Mouse (Mus musculus): Measurements from ENCODE around the gene Focad. TPM values are rescaled to one million over a fixed set of nuclear protein-coding genes. Genes with fewer than 3 reads are reported as not detected.

The Focad gene
- total RNA-seq, 4 experiments from 2014 or later: 28.8 to 31.9 (median 29.9) TPM

DNA sequence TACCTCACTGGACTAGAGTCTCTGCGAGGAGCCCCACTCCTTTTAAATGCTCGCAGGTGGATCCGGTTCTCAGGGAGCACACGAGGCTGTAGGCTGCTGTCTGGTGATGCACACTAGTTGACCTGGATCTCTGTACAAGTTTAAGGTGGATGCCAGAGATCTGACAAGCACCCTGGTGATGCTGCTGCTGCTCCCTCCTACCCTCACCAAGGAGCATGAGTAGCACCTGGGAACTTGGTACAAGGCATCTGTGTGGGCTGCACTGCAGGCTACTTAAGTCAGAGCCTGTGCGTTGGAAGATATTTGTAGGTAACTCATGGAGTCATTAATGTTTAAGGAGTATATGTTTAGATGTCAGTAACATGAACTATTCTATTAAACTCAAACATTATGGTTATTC lies 62.5 kb downstream of the Focad start:
- DNase-seq: no peak

DNA sequence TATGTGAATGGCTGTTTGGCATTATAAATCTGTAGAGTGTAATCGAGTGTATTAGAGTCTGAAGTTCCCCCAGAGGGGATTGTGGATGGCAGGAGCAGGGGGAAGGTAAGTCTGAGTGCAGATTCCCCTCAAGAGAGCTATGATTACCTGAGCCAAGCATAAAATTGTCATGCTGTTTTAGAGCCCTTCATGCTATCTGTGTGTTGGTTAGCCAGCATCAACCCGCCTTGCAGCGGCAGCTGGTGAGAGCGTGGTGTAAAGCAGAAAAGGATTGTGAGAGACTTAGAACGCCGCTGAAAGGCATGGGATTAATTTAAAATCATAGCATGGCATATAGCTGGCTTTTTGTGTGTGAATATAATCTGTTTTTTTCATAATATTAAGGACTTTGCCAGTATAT lies 63.2 kb downstream of the Focad start:
- DNase-seq: no peak

DNA sequence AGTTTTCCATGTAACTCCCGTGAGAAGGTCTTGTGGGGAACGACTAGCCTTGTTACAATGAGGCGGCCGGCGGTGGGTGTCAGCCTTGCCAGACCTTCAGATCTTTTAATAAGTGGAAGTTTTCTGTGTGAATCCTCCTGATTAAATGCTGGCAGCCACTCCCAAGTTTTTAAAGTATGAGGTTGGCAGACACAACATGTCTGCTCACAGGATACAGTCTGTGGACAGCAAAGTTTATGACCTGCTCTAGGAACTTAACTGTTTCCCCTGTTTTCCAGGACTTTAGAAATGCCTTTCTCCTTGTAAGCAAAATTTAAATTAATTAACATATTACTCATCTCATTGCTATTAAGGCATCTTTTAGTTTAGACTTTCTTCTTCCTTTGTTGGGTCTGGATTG lies 64.8 kb downstream of the Focad start:
- no peak for DNase-seq

DNA sequence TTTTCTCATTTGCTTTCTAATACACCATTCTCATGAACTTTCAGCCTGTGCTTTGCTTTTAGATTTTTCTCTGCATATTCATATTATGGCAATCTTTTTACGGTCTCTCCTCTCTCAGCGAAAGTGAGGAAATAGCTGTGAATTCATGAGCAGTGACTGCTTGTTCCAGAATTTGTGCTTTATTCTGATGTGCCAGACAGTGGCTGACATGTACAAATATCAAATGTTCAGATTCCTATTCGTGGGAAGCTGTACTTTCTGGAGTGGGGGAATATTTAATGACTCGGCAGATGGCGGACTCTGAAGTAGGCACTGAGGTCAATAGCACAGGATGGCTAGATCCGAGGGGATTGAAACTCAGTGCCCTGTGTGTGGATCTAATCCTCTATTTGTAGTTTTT lies 65.3 kb downstream of the Focad start:
- DNase-seq: no peak

DNA sequence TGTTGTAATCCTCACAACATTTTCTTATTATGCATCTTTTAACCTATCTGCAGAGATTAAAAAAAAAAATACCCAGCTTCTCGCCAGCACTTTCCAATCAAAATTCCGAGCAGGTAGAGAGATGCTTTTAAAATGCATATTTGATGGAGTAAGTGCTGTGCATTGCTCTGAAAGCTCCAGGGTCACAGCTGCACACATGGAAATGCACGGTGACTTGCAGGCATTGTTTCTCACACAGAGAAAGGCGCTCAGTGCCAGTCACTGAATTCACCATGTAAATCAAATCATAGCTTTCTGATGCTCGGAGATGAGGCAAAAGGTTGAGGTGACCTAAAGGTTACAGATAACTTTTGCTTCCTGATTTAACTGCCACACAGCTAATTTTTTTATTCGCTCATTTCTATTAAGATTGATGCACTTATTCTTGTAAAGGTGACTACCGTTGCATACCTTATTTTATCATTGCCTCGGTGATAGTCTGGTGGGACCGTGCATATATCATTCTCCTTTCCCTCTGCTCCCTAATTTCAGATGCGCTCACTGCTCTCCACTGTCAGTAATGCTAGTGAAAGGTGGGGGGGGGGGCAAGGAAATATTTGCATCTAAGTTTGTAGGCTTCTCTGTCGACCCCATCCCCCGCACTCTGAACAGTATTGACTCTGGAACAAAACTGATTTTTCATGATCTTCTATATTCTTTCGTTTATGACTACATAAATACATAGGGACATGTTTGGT lies 69.2 kb downstream of the Focad start:
- DNase-seq: no peak

DNA sequence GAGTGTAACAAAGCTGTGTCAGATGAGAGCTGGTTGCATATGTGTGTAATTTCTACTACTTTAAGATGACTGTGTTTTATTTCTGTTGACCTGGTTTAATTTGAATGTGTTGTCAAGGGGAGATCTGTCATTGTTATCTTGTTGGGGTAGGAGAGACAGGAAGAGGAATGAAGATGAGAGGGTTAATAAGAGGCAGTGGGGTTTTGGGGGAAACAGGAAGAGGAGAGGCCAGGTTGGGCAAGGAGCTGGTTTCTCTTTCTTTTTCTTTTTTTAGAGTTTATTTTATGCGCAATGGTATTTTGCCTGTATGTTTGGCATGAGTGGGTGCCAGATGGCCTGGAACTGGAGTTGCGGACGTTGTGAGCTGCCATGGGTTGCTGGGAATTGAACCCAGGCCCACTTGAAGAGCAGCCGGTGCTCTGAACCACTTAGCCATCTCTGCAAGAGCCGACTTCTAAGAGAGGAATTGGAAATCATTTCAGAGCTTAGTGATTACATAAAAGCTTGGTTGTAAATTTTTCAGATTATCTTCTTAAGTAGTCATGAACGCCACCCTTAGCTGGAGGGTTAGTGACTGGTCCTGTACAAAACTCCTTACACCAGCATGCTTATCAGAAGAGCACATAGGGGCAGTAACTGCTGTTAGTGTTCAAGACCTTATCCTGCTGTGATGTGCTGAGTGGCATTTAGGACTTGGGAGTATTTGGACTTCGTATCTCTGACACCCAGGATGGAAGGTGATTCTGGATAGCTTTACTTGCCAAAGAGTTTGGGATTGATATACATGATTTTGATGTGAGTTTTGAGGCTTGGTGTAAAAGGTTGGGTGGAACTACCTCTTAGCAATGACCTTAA lies 72.8 kb downstream of the Focad start:
- no peak for DNase-seq

DNA sequence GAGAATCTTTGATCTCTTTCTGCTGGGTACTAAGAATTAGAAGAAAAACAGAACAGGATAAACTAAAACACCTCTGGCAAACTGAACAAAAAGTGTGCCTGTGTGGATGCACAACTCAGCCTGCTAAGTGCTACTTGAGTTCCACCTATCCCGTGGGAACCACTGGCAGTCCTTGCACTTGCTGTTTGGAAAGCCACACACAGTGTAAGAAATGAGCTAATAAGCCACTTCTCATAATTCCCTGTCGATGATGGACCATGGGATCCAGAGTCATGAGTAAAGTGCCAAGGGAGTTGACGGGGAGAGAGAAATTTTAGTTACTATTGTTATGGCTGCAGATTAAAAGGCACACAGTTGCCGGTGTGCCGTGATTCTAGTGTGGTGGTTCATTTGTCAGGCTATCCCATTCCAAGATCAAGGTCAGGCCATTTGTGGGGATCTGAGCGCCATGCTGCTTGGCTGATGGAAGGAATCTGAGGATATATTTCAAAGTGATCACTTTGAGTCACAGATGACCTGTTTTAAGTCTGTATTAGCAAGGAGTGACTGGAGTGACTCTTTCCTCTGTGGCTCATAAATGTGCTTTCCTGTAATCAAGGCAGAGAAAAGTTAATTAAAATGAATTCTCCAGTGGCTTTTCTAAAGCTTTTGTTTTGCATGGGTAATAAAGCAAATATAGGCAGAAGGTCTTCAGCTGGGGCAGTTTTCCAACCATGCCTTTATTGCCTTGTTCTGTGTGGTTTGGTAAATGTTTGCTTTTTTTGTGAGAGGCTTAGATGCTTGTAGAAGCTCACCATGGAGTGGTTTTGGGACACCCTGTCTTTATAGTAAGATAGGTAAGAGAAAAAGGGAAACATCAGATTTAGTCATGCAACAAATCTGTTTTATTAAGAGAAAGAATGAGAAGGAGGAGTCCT lies 80.9 kb downstream of the Focad start:
- no peak for DNase-seq

DNA sequence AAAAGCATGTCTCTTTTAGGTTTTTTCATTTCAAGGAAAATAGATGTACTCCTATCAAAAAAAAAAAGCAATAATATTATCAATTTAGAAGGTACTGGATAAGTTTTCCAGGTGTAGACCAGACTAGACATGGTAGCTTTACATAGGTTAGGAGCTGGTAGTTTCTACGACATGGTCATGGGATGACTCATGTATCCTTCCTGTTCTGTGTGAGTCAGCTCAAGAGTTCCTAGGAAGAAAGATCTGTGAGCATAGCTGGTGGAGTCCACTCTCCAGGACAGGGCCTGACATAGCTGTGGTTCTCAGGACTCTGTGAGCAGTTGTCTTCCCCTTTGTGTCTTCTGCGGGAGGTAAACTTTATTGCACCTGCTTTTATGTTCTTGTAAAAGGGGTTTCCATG lies 84.9 kb downstream of the Focad start:
- DNase-seq: no peak

DNA sequence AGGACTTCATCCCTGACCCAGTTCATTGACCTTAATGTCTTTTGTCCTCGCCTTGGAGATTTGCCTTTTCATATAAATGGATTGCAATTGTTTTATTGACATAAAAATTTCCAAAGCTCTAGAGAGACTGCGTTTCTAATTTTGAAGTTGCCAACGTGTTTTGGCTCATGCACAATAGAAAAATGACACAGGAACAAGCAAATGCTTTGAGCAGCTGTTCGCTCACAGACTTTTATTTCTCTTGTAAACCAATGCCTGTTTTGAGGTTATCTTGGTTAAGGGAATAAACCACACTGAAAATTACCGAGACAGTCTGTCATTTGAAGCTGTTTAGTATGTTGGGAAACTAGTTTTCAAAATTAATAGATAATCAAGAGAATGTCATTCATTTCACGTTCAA lies 89.9 kb downstream of the Focad start:
- DNase-seq: no peak

DNA sequence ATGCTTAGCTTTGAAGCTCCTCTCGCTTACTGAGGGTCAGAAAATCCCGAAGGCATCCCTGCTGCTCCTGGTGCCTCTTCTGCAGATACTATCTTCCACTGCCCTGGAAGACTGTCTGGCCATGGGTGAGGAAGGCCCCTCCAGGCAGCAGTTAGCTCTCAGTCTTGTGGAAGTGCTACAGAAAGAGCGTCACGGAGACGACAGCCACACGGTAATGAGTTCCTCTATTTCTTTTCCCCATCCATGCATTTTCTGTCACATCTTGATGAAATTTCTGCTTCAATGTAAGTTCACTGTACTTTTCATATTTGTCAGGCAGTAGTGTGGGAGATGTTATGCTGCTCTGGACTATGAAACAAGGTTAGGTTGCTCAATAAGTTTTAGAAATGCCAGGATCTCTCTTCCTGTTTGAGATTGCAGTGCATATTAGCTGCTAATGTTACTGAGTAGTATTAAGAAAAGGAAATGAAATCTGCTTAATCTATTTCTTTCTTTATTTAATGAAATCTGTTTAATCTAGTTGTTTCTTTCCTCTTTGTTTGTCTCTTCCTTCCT lies 91.5 kb downstream of the Focad start:
- DNase-seq: no peak

DNA sequence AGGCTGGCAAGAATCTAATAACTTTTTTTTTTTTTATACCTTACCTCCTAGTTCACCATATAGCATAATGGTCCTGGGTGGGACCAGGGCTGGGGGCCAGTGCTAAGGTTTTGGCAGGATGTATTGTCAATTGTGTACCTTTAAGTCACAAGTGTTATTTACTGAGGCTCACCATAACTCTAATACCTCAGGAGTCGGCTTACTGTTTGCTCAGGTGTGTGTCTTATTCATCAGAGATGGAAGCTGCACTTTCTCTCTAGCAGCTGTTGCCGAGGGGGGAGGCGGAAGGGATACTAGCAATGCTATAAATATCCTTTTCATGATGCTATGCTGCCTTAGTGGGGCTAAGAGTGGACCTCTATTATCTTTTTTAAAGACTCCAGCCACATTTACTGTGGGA lies 93.2 kb downstream of the Focad start:
- DNase-seq: no peak

DNA sequence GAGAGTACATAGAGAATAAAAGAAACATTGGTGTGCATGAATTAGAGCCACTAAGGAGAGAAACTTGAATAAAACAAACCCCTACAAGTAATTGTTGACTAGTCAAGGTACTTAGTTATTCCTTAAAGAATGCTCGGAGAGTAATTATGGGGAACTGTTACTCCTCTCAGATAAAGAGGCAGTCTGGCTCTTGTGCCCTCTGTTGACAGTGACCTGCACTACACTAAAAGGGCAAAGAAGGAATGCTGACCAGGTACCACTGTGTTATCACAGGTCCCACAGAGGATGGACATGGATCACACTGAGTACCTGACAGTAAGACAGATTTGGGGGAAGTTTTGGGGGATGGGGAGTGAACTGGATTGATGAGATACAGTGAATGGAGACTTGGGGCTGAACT lies 95.1 kb downstream of the Focad start:
- no peak for DNase-seq

DNA sequence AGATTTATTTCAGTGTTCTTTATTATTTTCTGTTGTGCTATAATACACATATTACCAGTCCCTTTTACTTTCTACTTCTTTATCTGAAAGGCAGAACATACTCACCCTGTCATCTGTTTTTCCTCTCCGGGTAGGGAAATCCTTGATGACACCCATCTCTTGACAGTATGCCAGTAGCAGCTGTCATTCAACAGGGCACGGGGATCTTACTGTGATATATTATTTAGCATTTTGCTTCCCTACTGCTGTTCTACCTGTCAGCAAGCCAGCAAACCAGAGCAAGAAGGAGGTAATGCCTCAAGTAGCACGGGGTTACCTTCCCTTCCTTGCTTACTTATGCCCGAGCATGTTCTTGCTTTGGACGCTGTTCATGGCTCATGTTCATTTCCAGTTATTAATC lies 99.8 kb downstream of the Focad start:
- DNase-seq: no peak

DNA sequence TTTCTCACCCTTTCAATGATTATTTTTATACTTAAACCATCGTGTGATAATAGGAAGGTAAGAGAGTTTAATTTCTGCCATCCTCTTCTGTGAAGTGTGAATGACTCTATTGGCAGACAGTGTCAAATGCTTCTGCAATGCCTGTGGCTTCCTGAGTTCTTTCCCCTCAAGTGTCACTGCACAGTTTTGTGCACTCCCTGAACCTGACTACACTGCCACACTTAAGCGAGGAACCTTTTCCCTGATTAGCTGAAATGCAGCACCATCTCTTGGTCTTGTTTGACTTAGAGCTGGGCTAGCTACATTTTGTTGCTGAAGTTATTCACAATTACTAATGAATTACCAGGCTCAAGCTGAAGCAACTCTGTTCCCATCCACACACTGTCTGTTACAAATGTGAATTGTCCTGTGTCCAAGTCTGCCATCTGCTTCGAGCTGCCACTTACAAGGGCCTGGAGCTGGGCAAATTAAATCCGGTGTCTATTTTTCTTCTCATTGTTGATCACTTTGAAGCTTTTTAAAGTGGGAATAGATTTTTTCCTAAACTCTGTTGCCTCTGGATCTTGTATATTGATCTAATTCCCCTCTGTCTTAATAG lies 101.6 kb downstream of the Focad start:
- DNase-seq: no peak

DNA sequence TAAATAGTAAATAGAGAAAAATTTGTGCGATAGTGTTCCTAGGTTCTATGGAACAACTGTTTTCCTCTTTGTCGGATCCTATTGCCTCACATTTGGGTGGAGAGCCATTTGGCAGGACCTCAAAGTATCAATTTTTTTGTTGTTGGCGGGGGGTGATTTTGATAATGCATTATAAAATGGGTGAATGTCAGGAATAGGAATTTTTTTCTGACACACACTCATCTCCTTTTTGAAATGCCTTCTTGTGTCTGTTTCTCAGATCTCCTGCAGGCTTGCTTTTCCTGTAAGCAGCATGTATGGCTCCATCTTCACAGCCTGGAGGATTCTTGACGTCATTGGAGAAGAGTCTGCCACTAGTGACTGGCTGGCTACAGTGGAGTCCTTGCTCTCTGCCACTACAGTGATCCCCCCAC lies 102.1 kb downstream of the Focad start:
- DNase-seq: no peak

DNA sequence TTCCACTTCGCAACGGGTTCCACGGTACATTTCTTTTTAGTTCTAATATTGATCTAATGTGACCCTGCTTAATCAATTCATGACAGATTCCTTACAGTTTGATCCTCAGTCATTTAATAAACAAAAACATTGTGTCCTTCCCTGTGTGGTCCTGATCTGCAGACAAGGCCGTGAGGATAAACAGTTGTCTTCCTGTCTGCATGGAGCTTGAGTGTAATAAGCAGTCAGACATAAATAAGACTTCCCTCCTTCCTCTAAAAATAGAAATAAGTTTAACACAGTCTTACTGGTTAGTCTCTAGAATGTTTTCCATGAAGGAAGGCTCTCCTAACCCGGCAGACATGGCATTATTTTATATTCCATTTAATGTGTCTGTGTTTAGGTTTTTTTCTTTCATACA lies 102.8 kb downstream of the Focad start:
- no peak for DNase-seq

DNA sequence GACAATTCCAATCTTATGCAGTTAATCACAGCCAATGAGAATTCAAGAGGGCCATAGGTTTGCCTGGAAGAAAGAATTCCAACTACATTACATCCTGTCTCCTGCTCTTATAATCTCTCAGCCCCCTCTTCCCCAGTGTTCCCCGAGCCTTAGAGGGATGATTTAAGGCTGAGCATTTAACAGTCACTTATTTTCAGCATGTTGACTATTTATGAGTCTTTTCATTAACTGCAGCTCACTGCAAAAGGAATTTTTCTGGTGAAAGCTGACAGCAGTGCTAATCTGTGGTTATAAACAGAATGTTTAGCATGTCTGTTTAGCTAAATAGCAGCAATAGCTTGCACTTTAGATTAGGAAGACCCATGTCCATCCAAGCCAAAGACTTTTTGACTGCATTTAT lies 104.8 kb downstream of the Focad start:
- DNase-seq: no peak

DNA sequence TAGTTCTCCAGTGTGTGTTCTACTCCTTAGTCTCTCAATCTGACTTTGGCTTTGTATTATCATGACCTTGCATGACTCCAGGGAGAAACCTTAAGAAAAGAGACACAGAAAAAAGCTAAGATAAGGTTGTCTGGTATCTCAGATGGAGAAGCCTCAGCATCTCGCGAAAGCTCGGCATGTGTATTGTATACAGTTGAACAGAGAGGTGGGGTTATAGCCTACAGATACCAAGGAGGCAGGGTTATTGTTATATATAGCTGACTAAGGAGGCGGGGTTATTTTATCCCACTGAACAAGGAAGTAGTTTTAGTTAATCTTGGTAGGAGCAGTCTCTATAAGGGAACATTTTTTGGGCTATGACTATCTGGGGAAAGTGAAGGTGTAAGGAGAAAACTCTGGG lies 106.6 kb downstream of the Focad start:
- DNase-seq: no peak

DNA sequence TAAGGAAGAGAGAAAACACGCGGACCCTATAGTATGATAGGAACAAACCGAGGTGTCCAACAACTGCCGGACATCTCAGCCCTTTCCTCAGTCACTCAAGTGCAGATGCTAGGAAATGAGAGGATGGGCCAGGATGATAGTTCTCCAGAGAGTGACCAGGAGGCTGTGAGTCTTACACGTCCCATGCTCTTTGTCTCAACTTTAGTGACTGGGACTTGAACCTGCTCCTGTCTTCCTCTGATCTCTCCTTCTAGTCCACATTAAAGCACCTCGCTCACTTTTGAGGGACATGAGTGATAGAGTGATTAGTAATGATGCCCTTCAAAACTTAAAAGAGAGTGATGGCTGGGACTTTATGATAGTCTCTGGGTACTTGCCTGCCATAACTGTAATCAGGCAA lies 114.2 kb downstream of the Focad start:
- DNase-seq: no peak

DNA sequence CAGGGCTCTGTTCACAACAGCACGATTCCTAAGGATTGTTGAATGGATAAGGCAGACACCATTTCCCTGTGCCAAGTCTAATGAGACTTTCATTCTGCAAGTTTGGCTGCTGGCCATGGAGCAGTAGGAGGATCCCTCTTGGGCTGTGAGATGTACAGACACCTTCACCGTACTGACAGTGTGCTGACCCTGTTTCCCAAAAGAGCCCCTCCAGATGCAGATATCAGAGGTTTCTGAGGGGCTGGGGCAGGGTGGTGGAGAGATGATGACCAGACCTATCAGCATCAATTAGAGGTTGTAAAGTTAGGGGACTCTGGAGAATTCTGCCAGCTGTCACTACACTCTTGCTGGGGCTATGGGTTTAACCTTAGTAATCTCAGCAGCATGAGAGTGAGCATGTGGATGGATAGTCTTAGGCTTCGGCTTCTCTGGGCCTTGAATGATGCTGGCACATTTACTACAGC lies 115.0 kb downstream of the Focad start:
- DNase-seq: no peak

DNA sequence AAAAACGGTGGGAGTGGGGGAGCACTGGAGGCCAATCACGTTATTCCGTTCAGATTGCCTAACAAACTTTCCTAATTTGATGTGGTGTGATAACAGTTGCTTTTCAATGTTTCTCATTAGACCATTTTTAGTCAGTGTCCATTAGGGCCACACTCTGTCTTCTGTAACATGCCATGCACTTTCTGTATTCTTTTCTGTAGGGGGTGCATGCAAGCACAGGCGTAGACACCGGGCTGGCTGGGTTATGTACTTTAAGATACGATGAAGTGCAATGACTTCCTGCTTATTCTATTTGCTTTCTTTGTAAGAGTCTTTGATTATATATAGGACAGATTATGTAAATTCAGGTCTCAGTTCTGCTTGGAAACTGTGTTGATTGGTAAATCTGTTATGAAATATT lies 116.2 kb downstream of the Focad start:
- no peak for DNase-seq

DNA sequence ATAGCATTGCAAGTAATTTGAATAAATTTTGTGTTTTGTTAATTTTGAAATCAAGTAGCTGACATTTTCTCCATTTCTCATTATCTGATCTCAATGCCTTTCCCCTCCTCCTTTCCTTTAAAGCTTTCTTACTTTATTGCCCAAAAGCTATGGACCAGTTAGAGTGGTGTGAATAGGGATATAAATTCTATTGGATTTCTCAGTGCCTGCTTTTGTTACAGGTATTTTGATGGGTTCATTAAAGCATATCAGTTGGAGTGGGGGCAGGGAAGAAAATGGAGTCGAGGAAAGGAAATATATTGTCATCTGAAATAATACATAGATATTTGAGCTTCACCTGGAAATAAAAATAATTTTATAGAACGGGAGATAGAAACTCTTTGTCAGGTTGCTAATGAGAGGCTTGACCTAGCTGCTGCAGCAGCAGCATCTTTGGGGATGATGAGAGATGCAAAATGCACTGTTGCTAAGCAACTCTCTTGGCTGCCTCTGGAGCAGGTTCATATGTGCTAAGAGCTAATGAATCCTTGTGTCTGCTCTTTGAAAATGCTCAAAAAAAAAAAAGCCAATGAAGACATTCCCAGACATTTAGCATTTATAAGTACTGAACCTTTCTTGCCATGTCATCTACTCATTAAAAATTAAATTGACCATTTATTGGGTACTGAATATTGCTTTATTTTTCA lies 116.9 kb downstream of the Focad start:
- no peak for DNase-seq
